Mouse (Mus musculus) T-helper 2 cell (primary cell): ENCODE measurements around the gene Gpc6.
"Not testable (repeated sequence)": the region's sequence is repeated elsewhere in the genome, so short reads cannot be mapped to it uniquely, and the experiment has no call there.

Source experiments
- in situ Hi-C: fragments of 300-600 bp; cut with MboI, MseI; formaldehyde crosslinking; loops from one replicate; pipeline ENCODE4 v1.15.1; 2025; ENCODE audit warnings: high pct_unique_total_duplicates

Gene Gpc6

GRCm38 (mm10) chr14:117446675-117447231 is 521.6 kb downstream of the Gpc6 start:
- in situ Hi-C loops, result not testable (repeated sequence)

- in situ Hi-C loops, result no loop called here
Observed at GRCm38 (mm10) chr14:117451391-117451991, 526.4 kb downstream of the Gpc6 start.

- in situ Hi-C loops, result no loop called here
Observed at GRCm38 (mm10) chr14:117452150-117452549, 527.0 kb downstream of the Gpc6 start.

GRCm38 (mm10) chr14:117473378-117473777 is 548.3 kb downstream of the Gpc6 start:
- in situ Hi-C loops, result no loop called here

GRCm38 (mm10) chr14:117478879-117479278 is 553.8 kb downstream of the Gpc6 start:
- in situ Hi-C loops, result no loop called here

GRCm38 (mm10) chr14:117487161-117487754 is 562.1 kb downstream of the Gpc6 start:
- in situ Hi-C loops, result no loop called here

GRCm38 (mm10) chr14:117490469-117490868 is 565.4 kb downstream of the Gpc6 start:
- in situ Hi-C loops, result no loop called here

GRCm38 (mm10) chr14:117495118-117495517 is 570.0 kb downstream of the Gpc6 start:
- in situ Hi-C loops, result no loop called here

GRCm38 (mm10) chr14:117498785-117499184 is 573.7 kb downstream of the Gpc6 start:
- in situ Hi-C loops, result no loop called here

GRCm38 (mm10) chr14:117499354-117499753 is 574.2 kb downstream of the Gpc6 start:
- in situ Hi-C loops, result no loop called here

GRCm38 (mm10) chr14:117514829-117515228 is 589.7 kb downstream of the Gpc6 start:
- in situ Hi-C loops, result no loop called here

- in situ Hi-C loops, result no loop called here
Observed at GRCm38 (mm10) chr14:117519574-117519973, 594.5 kb downstream of the Gpc6 start.

- in situ Hi-C loops, result no loop called here
Observed at GRCm38 (mm10) chr14:117520706-117521105, 595.6 kb downstream of the Gpc6 start.

- in situ Hi-C loops, result no loop called here
Observed at GRCm38 (mm10) chr14:117525133-117525532, 600.0 kb downstream of the Gpc6 start.

- in situ Hi-C loops, result no loop called here
Observed at GRCm38 (mm10) chr14:117527053-117527452, 601.9 kb downstream of the Gpc6 start.

- in situ Hi-C loops, result no loop called here
Observed at GRCm38 (mm10) chr14:117529439-117529838, 604.3 kb downstream of the Gpc6 start.

- in situ Hi-C loops, result no loop called here
Observed at GRCm38 (mm10) chr14:117552776-117553175, 627.7 kb downstream of the Gpc6 start.

- in situ Hi-C loops, result no loop called here
Observed at GRCm38 (mm10) chr14:117556715-117557320, 631.7 kb downstream of the Gpc6 start.

- in situ Hi-C loops, result no loop called here
Observed at GRCm38 (mm10) chr14:117562146-117562545, 637.0 kb downstream of the Gpc6 start.

- in situ Hi-C loops, result no loop called here
Observed at GRCm38 (mm10) chr14:117569278-117569677, 644.2 kb downstream of the Gpc6 start.

GRCm38 (mm10) chr14:117572213-117572612 is 647.1 kb downstream of the Gpc6 start:
- in situ Hi-C loops, result no loop called here

- in situ Hi-C loops, result no loop called here
Observed at GRCm38 (mm10) chr14:117574216-117574615, 649.1 kb downstream of the Gpc6 start.

- in situ Hi-C loops, result no loop called here
Observed at GRCm38 (mm10) chr14:117581740-117582139, 656.6 kb downstream of the Gpc6 start.
